Mouse (Mus musculus): ENCODE results near the gene Gm20388. TPM values are rescaled to one million over a fixed set of nuclear protein-coding genes. Genes with fewer than 3 reads are reported as not detected.

Gene Gm20388
- total RNA-seq, 1 experiment, result 27.0 TPM

DNA sequence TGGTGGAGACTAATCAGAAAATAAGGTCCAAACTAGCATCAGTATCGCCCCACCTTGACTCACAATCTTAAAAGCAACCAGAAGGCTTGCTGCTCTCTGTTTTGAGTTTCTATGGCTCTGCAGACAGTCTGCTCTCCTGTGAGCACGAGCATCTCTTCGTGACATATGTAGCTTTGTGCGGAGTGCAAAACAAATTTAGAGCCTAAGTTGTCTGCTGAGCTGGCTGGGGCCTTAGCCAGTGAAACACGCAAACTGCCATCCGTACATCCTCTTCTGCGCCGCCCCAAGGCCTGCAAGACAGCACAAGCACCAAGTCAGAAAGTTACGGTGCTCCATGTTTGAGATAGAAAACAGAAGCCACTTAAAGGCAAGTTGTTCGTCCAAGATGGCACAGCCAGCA is 3814.1 kb downstream of the Gm20388 start:
- no peak overlapping the region for H3K4me3 ChIP-seq (ENCODE audit: insufficient read depth in 1 of 2, low read depth in 1 of 2, low read length in 2 of 2, poor library complexity in 1 of 2, severe bottlenecking in 1 of 2)
- in situ Hi-C loops (cut with MboI; ENCODE audit: low sequenced_read_pairs in 2 of 2, unreplicated experiment in 2 of 2), result no loop called here
- no peaks in the 10 kb centered on the region for H3K9me3 ChIP-seq (ENCODE audit: control insufficient read depth, insufficient read depth, low read depth, low read length)
- DNase-seq (ENCODE audit: low read depth, low spot score), result no peak
- H3K4me1 ChIP-seq (ENCODE audit: control insufficient read depth in 2 of 2, insufficient read depth in 2 of 2, low read length in 2 of 2, poor library complexity in 1 of 2), result peaks cover 18 to 30% of the 10 kb centered on the region in 2 experiments
- H3K9ac ChIP-seq (ENCODE audit: insufficient read depth, low read depth, low read length, poor library complexity, severe bottlenecking), result no peak overlapping the region
- H3K36me3 ChIP-seq (ENCODE audit: control insufficient read depth, insufficient read depth, low read length, poor library complexity, severe bottlenecking), result no peaks in the 10 kb centered on the region
- no peak overlapping the region for H3K27ac ChIP-seq (ENCODE audit: insufficient read depth, low read depth, low read length, poor library complexity, severe bottlenecking)
- TF ChIP-seq MAFK (IDR thresholded peaks at IDR 0.05; ENCODE audit: insufficient read depth, low read depth, low read length), result no peak
- TF ChIP-seq ZNF384 (IDR thresholded peaks at IDR 0.05; ENCODE audit: low read depth, low read length), result no peak

DNA sequence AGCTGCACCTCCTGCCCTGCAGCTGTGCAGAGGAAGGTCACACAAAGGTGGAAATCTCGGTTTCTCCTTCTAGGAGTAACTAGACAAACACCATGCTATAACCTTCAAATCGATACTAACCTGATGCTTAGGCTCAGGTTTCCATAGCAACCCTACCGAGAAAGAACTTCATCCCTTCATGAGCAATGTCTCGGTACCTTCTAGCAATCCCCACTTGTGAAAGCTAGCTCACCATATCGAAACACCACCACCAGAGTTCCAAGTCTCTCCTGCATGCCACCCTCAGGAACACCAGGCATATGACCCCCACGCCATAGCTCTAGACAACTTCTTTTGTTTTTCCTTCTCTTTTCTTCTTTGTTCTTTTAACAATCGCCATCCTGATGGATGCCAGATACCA is 3814.6 kb downstream of the Gm20388 start:
- no peak overlapping the region for H3K4me3 ChIP-seq (ENCODE audit: insufficient read depth in 1 of 2, low read depth in 1 of 2, low read length in 2 of 2, poor library complexity in 1 of 2, severe bottlenecking in 1 of 2)
- in situ Hi-C loops (cut with MboI; ENCODE audit: low sequenced_read_pairs in 2 of 2, unreplicated experiment in 2 of 2), result no loop called here
- DNase-seq (ENCODE audit: low read depth, low spot score), result no peak
- no peak overlapping the region for H3K9ac ChIP-seq (ENCODE audit: insufficient read depth, low read depth, low read length, poor library complexity, severe bottlenecking)
- H3K4me1 ChIP-seq (ENCODE audit: control insufficient read depth in 2 of 2, insufficient read depth in 2 of 2, low read length in 2 of 2, poor library complexity in 1 of 2), result peaks cover 19 to 28% of the 10 kb centered on the region in 2 experiments
- H3K36me3 ChIP-seq (ENCODE audit: control insufficient read depth, insufficient read depth, low read length, poor library complexity, severe bottlenecking), result no peaks in the 10 kb centered on the region
- H3K9me3 ChIP-seq (ENCODE audit: control insufficient read depth, insufficient read depth, low read depth, low read length), result no peaks in the 10 kb centered on the region
- H3K27ac ChIP-seq (ENCODE audit: insufficient read depth, low read depth, low read length, poor library complexity, severe bottlenecking), result no peak overlapping the region
- TF ChIP-seq HCFC1 (IDR thresholded peaks at IDR 0.05; ENCODE audit: borderline replicate concordance, insufficient read depth, low read length) (no peak), CHD2 (IDR thresholded peaks at IDR 0.05; ENCODE audit: low read depth, low read length) (no peak)

DNA sequence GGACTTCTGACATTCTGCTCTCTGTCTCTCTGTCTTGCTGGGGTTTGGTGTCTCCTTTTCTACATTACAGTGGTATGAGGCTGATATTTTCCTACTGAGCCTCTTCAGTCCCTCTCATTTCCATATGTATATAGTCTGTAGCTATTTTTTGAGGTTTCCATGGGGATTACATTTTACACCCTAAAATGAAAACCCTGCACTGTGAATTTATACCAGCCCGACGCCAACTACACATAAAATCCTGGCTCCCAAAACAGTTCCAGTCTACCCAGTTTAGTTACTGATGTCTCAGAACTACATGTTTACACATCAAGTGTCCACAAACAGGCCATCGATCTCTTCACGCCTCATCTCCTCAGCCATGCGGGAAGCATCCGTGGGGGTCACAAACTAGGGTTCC is 3816.1 kb downstream of the Gm20388 start:
- TF ChIP-seq MAFK (IDR thresholded peaks at IDR 0.05; ENCODE audit: insufficient read depth, low read depth, low read length) (no peak), HCFC1 (IDR thresholded peaks at IDR 0.05; ENCODE audit: borderline replicate concordance, insufficient read depth, low read length) (no peak), ZNF384 (IDR thresholded peaks at IDR 0.05; ENCODE audit: low read depth, low read length) (no peak), CHD2 (IDR thresholded peaks at IDR 0.05; ENCODE audit: low read depth, low read length) (no peak), ZC3H11A (IDR thresholded peaks at IDR 0.05; ENCODE audit: borderline replicate concordance, low read depth, low read length) (no peak)
- in situ Hi-C loops (cut with MboI; ENCODE audit: low sequenced_read_pairs in 2 of 2, unreplicated experiment in 2 of 2), result no loop called here
- no peak for DNase-seq (ENCODE audit: low read depth, low spot score)
- Histone ChIP-seq H3K36me3 (ENCODE audit: control insufficient read depth, insufficient read depth, low read length, poor library complexity, severe bottlenecking) (no peaks in the 10 kb centered on the region), H3K9ac (ENCODE audit: insufficient read depth, low read depth, low read length, poor library complexity, severe bottlenecking) (no peak overlapping the region), H3K27ac (ENCODE audit: insufficient read depth, low read depth, low read length, poor library complexity, severe bottlenecking) (no peak overlapping the region), H3K9me3 (ENCODE audit: control insufficient read depth, insufficient read depth, low read depth, low read length) (no peaks in the 10 kb centered on the region), H3K4me1 (ENCODE audit: control insufficient read depth in 2 of 2, insufficient read depth in 2 of 2, low read length in 2 of 2, poor library complexity in 1 of 2) (peaks cover 8 to 15% of the 10 kb centered on the region in 2 experiments; a peak in 3 of 4 replicates), H3K4me3 (ENCODE audit: insufficient read depth in 1 of 2, low read depth in 1 of 2, low read length in 2 of 2, poor library complexity in 1 of 2, severe bottlenecking in 1 of 2) (no peak overlapping the region)

DNA sequence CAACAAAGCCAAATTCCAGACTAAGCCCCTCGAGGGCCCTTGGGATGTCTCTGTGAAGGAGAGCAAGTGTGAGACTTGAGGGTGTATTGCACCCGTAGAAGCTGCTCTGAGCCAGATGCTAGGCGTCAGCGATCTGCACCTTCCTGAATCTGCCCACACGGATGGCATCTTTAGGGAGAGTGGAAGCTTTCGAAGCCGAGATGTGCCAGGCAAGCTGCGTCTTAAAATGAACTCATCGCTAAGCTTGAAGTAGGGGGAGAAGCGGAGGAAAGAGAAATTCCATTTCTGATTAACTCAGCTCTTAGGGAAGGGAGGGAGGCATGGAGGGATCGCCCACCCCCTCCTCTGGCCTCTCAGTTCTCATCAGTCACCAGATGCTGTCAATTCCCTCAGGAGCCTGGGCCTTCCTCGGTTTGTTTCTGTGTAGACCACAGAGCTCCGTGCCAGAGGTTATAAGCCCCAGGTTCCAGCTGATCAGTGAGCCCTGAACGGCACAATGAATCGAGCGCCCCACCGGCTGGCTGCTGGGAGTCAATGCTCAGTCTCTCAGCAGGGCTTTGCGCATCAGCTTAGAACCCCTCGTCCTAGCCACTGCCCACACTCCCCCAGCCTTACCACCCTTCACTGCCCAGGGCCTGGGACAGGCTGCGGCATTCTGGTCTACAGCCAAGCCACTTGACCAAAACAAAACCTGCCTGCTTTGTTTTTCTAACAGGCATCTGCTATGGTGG is 3818.6 kb downstream of the Gm20388 start:
- Histone ChIP-seq H3K9ac (ENCODE audit: insufficient read depth, low read depth, low read length, poor library complexity, severe bottlenecking) (no peak overlapping the region), H3K4me1 (ENCODE audit: control insufficient read depth in 2 of 2, insufficient read depth in 2 of 2, low read length in 2 of 2, poor library complexity in 1 of 2) (peaks cover 2 to 6% of the 10 kb centered on the region in 2 experiments; a peak in 2 of 4 replicates), H3K36me3 (ENCODE audit: control insufficient read depth, insufficient read depth, low read length, poor library complexity, severe bottlenecking) (no peaks in the 10 kb centered on the region), H3K27ac (ENCODE audit: insufficient read depth, low read depth, low read length, poor library complexity, severe bottlenecking) (no peak overlapping the region), H3K4me3 (ENCODE audit: insufficient read depth in 1 of 2, low read depth in 1 of 2, low read length in 2 of 2, poor library complexity in 1 of 2, severe bottlenecking in 1 of 2) (no peak overlapping the region), H3K9me3 (ENCODE audit: control insufficient read depth, insufficient read depth, low read depth, low read length) (no peaks in the 10 kb centered on the region)
- TF ChIP-seq ZNF384 (IDR thresholded peaks at IDR 0.05; ENCODE audit: low read depth, low read length), result no peak
- TF ChIP-seq ZC3H11A (IDR thresholded peaks at IDR 0.05; ENCODE audit: borderline replicate concordance, low read depth, low read length), result no peak
- in situ Hi-C loops (cut with MboI; ENCODE audit: low sequenced_read_pairs in 2 of 2, unreplicated experiment in 2 of 2), result no loop called here
- DNase-seq (ENCODE audit: low read depth, low spot score), result no peak

DNA sequence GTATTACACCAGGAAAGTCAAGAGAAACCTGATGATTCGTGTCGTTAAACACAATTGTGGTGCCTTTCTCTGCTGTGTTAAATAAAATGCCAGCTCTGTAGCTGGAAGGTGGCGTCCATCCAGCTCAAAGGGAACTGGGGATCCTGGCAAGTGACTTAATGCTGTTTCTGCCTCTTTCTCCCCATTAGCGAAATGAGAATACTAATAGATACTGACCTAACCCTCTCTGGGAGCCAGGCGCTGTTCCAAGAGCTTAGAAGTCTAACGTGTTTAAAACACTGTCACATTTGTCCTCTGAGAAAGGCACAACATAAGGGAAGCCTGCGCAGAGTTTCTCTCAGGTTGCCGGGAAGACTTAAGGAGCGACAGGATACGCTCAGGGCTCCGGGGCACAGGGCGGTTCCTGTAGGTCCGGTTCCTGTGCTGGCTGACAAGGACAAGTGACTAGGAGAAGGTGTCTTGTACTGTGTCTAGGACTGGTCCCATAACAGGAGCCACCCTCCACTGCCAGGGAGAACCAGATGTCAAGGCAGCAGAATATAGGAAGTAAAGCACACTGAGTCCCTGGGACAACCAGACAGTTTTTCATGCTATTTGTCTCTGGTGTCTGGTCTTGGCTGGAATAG is 3819.3 kb downstream of the Gm20388 start:
- in situ Hi-C loops (cut with MboI; ENCODE audit: low sequenced_read_pairs in 2 of 2, unreplicated experiment in 2 of 2), result no loop called here
- Histone ChIP-seq H3K9me3 (ENCODE audit: control insufficient read depth, insufficient read depth, low read depth, low read length) (no peaks in the 10 kb centered on the region), H3K27ac (ENCODE audit: insufficient read depth, low read depth, low read length, poor library complexity, severe bottlenecking) (no peak overlapping the region), H3K36me3 (ENCODE audit: control insufficient read depth, insufficient read depth, low read length, poor library complexity, severe bottlenecking) (no peaks in the 10 kb centered on the region), H3K9ac (ENCODE audit: insufficient read depth, low read depth, low read length, poor library complexity, severe bottlenecking) (no peak overlapping the region), H3K4me1 (ENCODE audit: control insufficient read depth in 2 of 2, insufficient read depth in 2 of 2, low read length in 2 of 2, poor library complexity in 1 of 2) (peaks cover 2 to 6% of the 10 kb centered on the region in 2 experiments; a peak in 2 of 4 replicates), H3K4me3 (ENCODE audit: insufficient read depth in 1 of 2, low read depth in 1 of 2, low read length in 2 of 2, poor library complexity in 1 of 2, severe bottlenecking in 1 of 2) (no peak overlapping the region)
- DNase-seq (ENCODE audit: low read depth, low spot score), result no peak
- TF ChIP-seq ZNF384 (IDR thresholded peaks at IDR 0.05; ENCODE audit: low read depth, low read length), result no peak
- TF ChIP-seq CHD2 (IDR thresholded peaks at IDR 0.05; ENCODE audit: low read depth, low read length), result no peak
